Mouse (Mus musculus) B cell, adult (primary cell): ENCODE data around the gene Crlf3. TPM values are rescaled to one million over a fixed set of nuclear protein-coding genes. Genes with fewer than 3 reads are reported as not detected.

Experiments
- total RNA-seq: library from RNA; stranded (reverse); gene quantifications from 4 replicates; pipeline ENCODE4 v1.2.4, GENCODE M21; 2023; ENCODE audit not compliant: inconsistent age

Gene Crlf3
- 232 to 253 TPM (median 241 TPM) in 4 replicates for total RNA-seq

DNA sequence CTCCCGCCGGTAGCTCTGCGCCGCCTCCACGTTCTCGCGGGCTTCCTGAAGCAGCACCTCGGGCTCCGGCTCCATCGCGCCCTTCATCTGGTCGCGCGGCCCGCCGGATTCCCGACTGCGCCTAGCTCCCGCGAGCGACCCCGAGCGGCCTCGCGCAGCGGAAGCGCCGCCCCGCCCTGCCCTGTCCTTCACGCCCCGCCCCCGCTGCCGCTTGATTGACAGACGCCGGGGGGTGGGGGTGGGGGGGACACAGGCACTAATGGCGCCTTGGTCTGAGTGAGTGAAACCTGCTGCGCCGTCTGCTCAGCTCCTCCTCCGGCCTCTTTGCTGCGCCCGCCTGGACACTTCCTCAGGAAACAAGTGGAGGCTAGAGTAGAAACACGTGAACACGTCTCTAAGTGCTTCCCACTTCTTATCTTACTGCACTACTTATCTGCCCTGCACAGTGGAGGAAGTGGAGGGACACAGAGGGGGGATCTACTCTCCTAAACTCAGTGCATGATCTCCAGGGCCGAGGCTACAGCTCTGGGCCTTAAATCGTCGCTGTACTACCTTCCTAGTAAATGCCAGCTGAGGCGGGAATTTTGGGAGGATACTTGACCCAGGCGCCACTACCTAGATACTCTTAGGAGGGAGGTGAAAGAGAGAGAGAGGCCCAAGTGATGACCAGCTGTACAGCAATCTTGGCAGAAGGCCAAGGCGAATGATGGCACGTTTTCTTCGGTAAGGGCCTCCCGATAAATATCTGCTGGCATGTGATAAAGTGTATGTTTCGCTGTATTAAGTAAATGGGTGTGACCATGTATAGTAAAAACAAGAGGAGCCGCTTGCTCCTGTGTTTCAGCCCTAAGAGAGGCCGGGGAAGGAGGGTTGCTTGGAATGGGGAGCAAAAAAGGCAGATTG lies at the start of gene Crlf3:
Crlf3 (minus strand) TSS at position 166 of the 903 bp plus-strand sequence.

DNA sequence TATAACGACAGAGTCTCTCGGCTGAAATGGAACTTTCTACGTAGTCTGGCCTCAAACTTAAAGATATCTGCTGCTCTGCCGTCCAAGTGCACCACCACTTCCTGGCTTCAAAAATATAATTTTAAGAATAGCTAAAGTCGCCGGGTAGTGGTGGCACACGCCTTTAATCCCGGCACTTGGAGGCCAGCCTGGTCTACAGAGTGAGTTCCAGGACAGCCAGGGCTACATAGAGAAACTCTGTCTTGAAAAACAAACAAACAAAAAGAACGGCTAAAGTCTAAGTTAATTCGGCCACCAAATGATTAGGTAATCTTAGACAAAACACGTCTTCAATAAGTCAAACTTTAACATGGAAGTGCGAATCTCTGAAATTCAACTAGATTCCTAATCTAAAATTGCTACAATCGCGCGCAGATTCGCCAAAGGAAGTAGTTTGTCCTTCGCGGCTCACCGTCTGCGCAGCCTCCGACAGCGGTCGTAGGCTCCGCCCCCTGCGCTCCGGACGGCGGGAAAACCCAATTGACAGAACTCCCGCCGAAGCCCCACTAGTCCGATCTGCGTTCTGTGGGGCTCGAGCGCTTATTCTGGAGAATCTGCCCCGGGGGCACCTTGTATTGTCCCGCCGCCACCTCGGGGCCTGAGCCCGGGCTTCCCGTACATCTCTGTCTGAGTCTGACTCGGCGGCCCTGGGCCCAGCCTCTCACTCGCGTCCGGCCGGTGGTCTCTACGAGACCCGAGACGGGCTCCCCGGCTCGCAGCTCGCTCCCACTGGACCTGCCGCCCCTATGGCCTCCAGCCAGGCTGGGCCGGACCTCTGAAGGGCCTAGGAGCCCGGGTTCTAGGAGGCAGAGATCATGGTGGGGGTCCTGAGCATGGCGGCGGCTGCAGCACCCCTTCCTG lies 8.4 kb upstream of the Crlf3 start, which contains the start of gene Atad5:
Atad5 (plus strand) TSS at position 484 of the 900 bp plus-strand sequence.

Other genes with a start within 250 kb of the Crlf3 start
- gene Utp6, start 118.6 kb downstream of the Crlf3 start, total RNA-seq: 34.6 to 47.8 TPM (median 38.3 TPM) in 4 replicates
- 83.5 to 91.1 TPM (median 86.7 TPM) in 4 replicates for gene Suz12, start 87.9 kb downstream of the Crlf3 start, total RNA-seq
- 5.1 to 6.3 TPM (median 6.2 TPM) in 4 replicates for gene Atad5, start 8.4 kb upstream of the Crlf3 start, total RNA-seq
- gene Tefm, start 61.2 kb upstream of the Crlf3 start, total RNA-seq: 3.1 to 7.5 TPM (median 4.5 TPM) in 4 replicates
- 0.61 to 0.96 TPM (median 0.89 TPM) in 4 replicates for gene Adap2, start 73.1 kb upstream of the Crlf3 start, total RNA-seq
- 6.2 to 10.6 TPM (median 9.7 TPM) in 4 replicates for gene Rnf135, start 102.9 kb upstream of the Crlf3 start, total RNA-seq
- gene Rhot1, start 128.0 kb upstream of the Crlf3 start, total RNA-seq: 45.2 to 48.8 TPM (median 46.7 TPM) in 4 replicates
- 0.27 to 1.8 TPM (median 0.46 TPM) in 4 replicates for gene Rhbdl3, start 219.9 kb upstream of the Crlf3 start, total RNA-seq